ENCODE assay signal across 24 mouse cellular contexts in genomic region chr11:9608249-9608648, GRCm38 (mm10).
DNase-seq lines count a peak whose midpoint lies in the region; ATAC-seq and TF ChIP-seq lines count a peak whose summit lies in the region.
"Had no signal": no experiment of that assay in that cellular context is flagged by ENCODE, and none has a peak within 500 bp of the region (broad histone marks: within the 10 kb centered on the region; RNA-seq: fewer than 3 reads in every experiment).

No protein-coding gene starts in this region.

- no peak overlapping the region for H3K9ac ChIP-seq in kidney, embryonic 14.5 days (ENCODE audit: low read depth, low read length)
- H3K9ac ChIP-seq in kidney, postnatal 0 days (ENCODE audit: low read depth, low read length): no peak overlapping the region
- H3K9ac ChIP-seq in midbrain, embryonic 16.5 days (ENCODE audit: low read depth, low read length): no peak overlapping the region
- no peak overlapping the region for H3K9ac ChIP-seq in midbrain, embryonic 13.5 days (replicated peaks)
- H3K9ac ChIP-seq: embryonic facial prominence, embryonic 12.5 days; forebrain, embryonic 13.5 days; forebrain, embryonic 15.5 days; forebrain, postnatal 0 days had no signal

- DNase-seq in kidney, adult 8-10 months: no peak
- peak; percentile 15 for DNase-seq in kidney, postnatal 0 days (ENCODE audit: low spot score)
- no peak for DNase-seq in kidney, postnatal 36 days
- DNase-seq: adrenal gland, postnatal 10 days; adrenal gland, postnatal 25 days; B cell, adult 2 months; cerebellum, adult 11-12 months; cerebellum, adult 2 months; cerebellum, adult 9-10 months; cerebellum, postnatal 10 days; cerebellum, postnatal 25 days; forebrain, postnatal 0 days had no signal

- TF ChIP-seq CTCF in kidney, postnatal 0 days (IDR thresholded peaks at IDR 0.05; ENCODE audit: low read depth): no peak

- no peaks in the 10 kb centered on the region for H3K9me3 ChIP-seq in kidney, embryonic 14.5 days (ENCODE audit: control insufficient read depth, low read length)
- no peaks in the 10 kb centered on the region for H3K9me3 ChIP-seq in kidney, postnatal 0 days (replicated peaks; ENCODE audit: low read length)
- no peaks in the 10 kb centered on the region for H3K9me3 ChIP-seq in midbrain, embryonic 16.5 days (replicated peaks; ENCODE audit: control insufficient read depth, low read length, poor library complexity, severe bottlenecking)
- H3K9me3 ChIP-seq in midbrain, embryonic 13.5 days: no peaks in the 10 kb centered on the region
- H3K9me3 ChIP-seq: embryonic facial prominence, embryonic 10.5 days; embryonic facial prominence, embryonic 12.5 days; forebrain, embryonic 13.5 days; forebrain, embryonic 15.5 days; G1E had no signal

- H3K4me1 ChIP-seq in kidney, embryonic 14.5 days (ENCODE audit: control insufficient read depth, insufficient read depth, low read length): no peaks in the 10 kb centered on the region
- no peaks in the 10 kb centered on the region for H3K4me1 ChIP-seq in kidney, postnatal 0 days (replicated peaks; ENCODE audit: insufficient read depth, low read length)
- no peaks in the 10 kb centered on the region; the same call in 1 of the 2 replicates for H3K4me1 ChIP-seq in midbrain, embryonic 16.5 days (ENCODE audit: control insufficient read depth, insufficient read depth, low read length)
- H3K4me1 ChIP-seq in midbrain, embryonic 13.5 days (replicated peaks): no peaks in the 10 kb centered on the region
- H3K4me1 ChIP-seq: embryonic facial prominence, embryonic 10.5 days; embryonic facial prominence, embryonic 12.5 days; forebrain, embryonic 13.5 days; forebrain, embryonic 15.5 days had no signal

- H3K4me3 ChIP-seq in kidney, embryonic 14.5 days (ENCODE audit: low read length): no peak overlapping the region
- no peak overlapping the region for H3K4me3 ChIP-seq in kidney, postnatal 0 days (replicated peaks; ENCODE audit: low read depth, low read length)
- no peak overlapping the region for H3K4me3 ChIP-seq in midbrain, embryonic 16.5 days (ENCODE audit: low read depth, low read length)
- no peak overlapping the region for H3K4me3 ChIP-seq in midbrain, embryonic 13.5 days (replicated peaks)
- H3K4me3 ChIP-seq: embryonic facial prominence, embryonic 10.5 days; embryonic facial prominence, embryonic 12.5 days; forebrain, embryonic 13.5 days; forebrain, embryonic 15.5 days had no signal

- no peak overlapping the region for H3K4me2 ChIP-seq in kidney, embryonic 14.5 days (replicated peaks; ENCODE audit: low read depth, low read length)
- no peak overlapping the region for H3K4me2 ChIP-seq in kidney, postnatal 0 days (ENCODE audit: low read length)
- no peak overlapping the region for H3K4me2 ChIP-seq in midbrain, embryonic 16.5 days (ENCODE audit: low read length)
- no peak overlapping the region for H3K4me2 ChIP-seq in midbrain, embryonic 13.5 days (replicated peaks)
- H3K4me2 ChIP-seq: embryonic facial prominence, embryonic 12.5 days; forebrain, embryonic 13.5 days; forebrain, embryonic 15.5 days had no signal

- H3K36me3 ChIP-seq in kidney, embryonic 14.5 days (ENCODE audit: control insufficient read depth, insufficient read depth, low read length): no peaks in the 10 kb centered on the region
- H3K36me3 ChIP-seq in kidney, postnatal 0 days (ENCODE audit: insufficient read depth, low read length): no peaks in the 10 kb centered on the region
- H3K36me3 ChIP-seq in midbrain, embryonic 16.5 days (ENCODE audit: control insufficient read depth, insufficient read depth, low read length): no peaks in the 10 kb centered on the region
- H3K36me3 ChIP-seq in midbrain, embryonic 13.5 days: no peaks in the 10 kb centered on the region
- H3K36me3 ChIP-seq: embryonic facial prominence, embryonic 10.5 days; embryonic facial prominence, embryonic 12.5 days; forebrain, embryonic 15.5 days; G1E had no signal

- no peaks in the 10 kb centered on the region for H3K27me3 ChIP-seq in kidney, embryonic 14.5 days (ENCODE audit: control insufficient read depth, insufficient read depth, low read length)
- H3K27me3 ChIP-seq in kidney, postnatal 0 days (ENCODE audit: insufficient read depth, low read length): no peaks in the 10 kb centered on the region
- H3K27me3 ChIP-seq in midbrain, embryonic 16.5 days (ENCODE audit: control insufficient read depth, insufficient read depth, low read depth, low read length): no peaks in the 10 kb centered on the region
- no peaks in the 10 kb centered on the region for H3K27me3 ChIP-seq in midbrain, embryonic 13.5 days
- H3K27me3 ChIP-seq: CH12.LX; embryonic facial prominence, embryonic 12.5 days; forebrain, embryonic 13.5 days; forebrain, embryonic 15.5 days; Patski had no signal

- H3K27ac ChIP-seq in kidney, embryonic 14.5 days (ENCODE audit: low read depth, low read length): no peak overlapping the region
- no peak overlapping the region for H3K27ac ChIP-seq in kidney, postnatal 0 days
- H3K27ac ChIP-seq in midbrain, embryonic 16.5 days (ENCODE audit: low read length): no peak overlapping the region
- H3K27ac ChIP-seq in midbrain, embryonic 13.5 days: no peak overlapping the region
- H3K27ac ChIP-seq: embryonic facial prominence, embryonic 10.5 days; embryonic facial prominence, embryonic 12.5 days; forebrain, embryonic 13.5 days; forebrain, embryonic 15.5 days had no signal

- ATAC-seq in kidney, embryonic 14.5 days (ENCODE audit: low FRiP score, low TSS enrichment): peak; percentile 66; the same call in 1 of the 2 replicates
- no peak for ATAC-seq in kidney, postnatal 0 days (replicated peaks; ENCODE audit: low FRiP score, low read depth)
- ATAC-seq in midbrain, embryonic 16.5 days: peak; percentile 36; the same call in 1 of the 2 replicates
- no peak for ATAC-seq in midbrain, embryonic 13.5 days
- ATAC-seq: activated CD4-positive, CD25-positive, alpha-beta regulatory T cell, adult 4 months; CD4-positive, CD25-positive, alpha-beta regulatory T cell, adult 4 months; forebrain, embryonic 13.5 days; forebrain, embryonic 15.5 days; forebrain, postnatal 0 days; Patski had no signal

Comparison
In these comparisons a context has a peak if more than half of its experiments do, and no peak if none do; other contexts are left out.
1. ATAC-seq: peak in kidney, embryonic 14.5 days (single experiment) and midbrain, embryonic 16.5 days (single experiment); none in kidney, postnatal 0 days (single experiment) and midbrain, embryonic 13.5 days (single experiment).